Mouse (Mus musculus) myocyte (in vitro differentiated cells): ENCODE data around the gene Prox1. TPM values are rescaled to one million over a fixed set of nuclear protein-coding genes. Genes with fewer than 3 reads are reported as not detected.

Experiments used
- H3K27me3 ChIP-seq: one replicate; pipeline ENCODE4 v1.6.1; 2011; ENCODE audit not compliant: control insufficient read depth, insufficient read depth, insufficient read length
- H3K36me3 ChIP-seq: one replicate; pipeline ENCODE4 v1.6.1; 2011; ENCODE audit not compliant: control insufficient read depth, insufficient read depth
- H3K4me2 ChIP-seq: one replicate; pipeline ENCODE4 v1.6.1; 2011; ENCODE audit warnings: low read depth, control low read depth
- H3K4me3 ChIP-seq: one replicate; pipeline ENCODE4 v1.5.1; 2011; ENCODE audit warnings: mild to moderate bottlenecking, control low read depth, moderate library complexity
- H3K79me2 ChIP-seq: one replicate; pipeline ENCODE4 v1.6.1; 2011; ENCODE audit not compliant: control insufficient read depth, insufficient read depth
- H3ac ChIP-seq: one replicate; pipeline ENCODE4 v1.6.1; 2011; ENCODE audit not compliant: control insufficient read depth, insufficient read length
- CEBPB ChIP-seq: IDR thresholded peaks from 2 replicates; pipeline ENCODE4 v1.6.1; 2011; ENCODE audit warnings: mild to moderate bottlenecking, moderate library complexity; ENCODE audit not compliant: poor library complexity, insufficient read depth, severe bottlenecking
- E2F4 ChIP-seq: IDR thresholded peaks from one replicate; pipeline ENCODE4 v1.6.1; 2011; ENCODE audit warnings: mild to moderate bottlenecking, control low read depth, moderate library complexity; ENCODE audit not compliant: insufficient read depth
- MAX ChIP-seq: IDR thresholded peaks from one replicate; pipeline ENCODE4 v1.6.1; 2011; ENCODE audit warnings: low read depth, mild to moderate bottlenecking, control low read depth
- MYOD1 ChIP-seq, 3 experiments: IDR thresholded peaks; one replicate each; pipeline ENCODE4 v1.6.1; 2011; ENCODE audit warnings: control low read depth in 2 of 3, low read depth in 2 of 3, mild to moderate bottlenecking in 2 of 3, moderate library complexity in 1 of 3; ENCODE audit not compliant: insufficient read length in 2 of 3, control insufficient read depth in 1 of 3
- MYOG ChIP-seq, 3 experiments: IDR thresholded peaks; one replicate each; pipeline ENCODE4 v1.6.1; 2011; ENCODE audit warnings: control low read depth in 2 of 3, low read depth in 2 of 3, mild to moderate bottlenecking in 2 of 3; ENCODE audit not compliant: insufficient read length in 2 of 3, control insufficient read depth in 1 of 3, insufficient read depth in 1 of 3
- POLR2A ChIP-seq: IDR thresholded peaks from one replicate; pipeline ENCODE4 v1.6.1; 2011; ENCODE audit warnings: low read depth, mild to moderate bottlenecking, control low read depth, moderate library complexity; ENCODE audit not compliant: insufficient read length
- POLR2AphosphoS2 ChIP-seq: IDR thresholded peaks from one replicate; pipeline ENCODE4 v1.6.1; 2011; ENCODE audit warnings: low read depth, control low read depth; ENCODE audit not compliant: insufficient read length
- REST ChIP-seq: IDR thresholded peaks from one replicate; pipeline ENCODE4 v1.6.1; 2011; ENCODE audit warnings: mild to moderate bottlenecking, control low read depth, moderate library complexity; ENCODE audit not compliant: insufficient read depth, insufficient read length
- SRF ChIP-seq: IDR thresholded peaks from one replicate; pipeline ENCODE4 v1.6.1; 2011; ENCODE audit warnings: low read depth; ENCODE audit not compliant: control insufficient read depth, insufficient read length
- TCF12 ChIP-seq: IDR thresholded peaks from one replicate; pipeline ENCODE4 v1.6.1; 2011; ENCODE audit warnings: mild to moderate bottlenecking, control low read depth; ENCODE audit not compliant: poor library complexity, insufficient read depth, severe bottlenecking
- TCF3 ChIP-seq: IDR thresholded peaks from one replicate; pipeline ENCODE4 v1.6.1; 2011; ENCODE audit warnings: low read depth, control low read depth; ENCODE audit not compliant: insufficient read length
- USF1 ChIP-seq: IDR thresholded peaks from one replicate; pipeline ENCODE4 v1.6.1; 2011; ENCODE audit warnings: low read depth, mild to moderate bottlenecking, control low read depth, moderate library complexity
- polyA plus RNA-seq: library from polyadenylated mRNA; unstranded; fragments of >200 nt; fragmentation: generic; extraction: Trizol; gene quantifications from one replicate; pipeline ENCODE4 v1.2.1, GENCODE M21; 2012; ENCODE audit warnings: missing spikeins

The Prox1 gene
- 0.13 TPM for polyA plus RNA-seq

GRCm38 (mm10) chr1:190169911-190170818 is at the start of gene Prox1:
TSS of gene Prox1 (minus strand) at chr1:190170714.
- peaks cover 28% of the 10 kb centered on the region for H3K27me3 ChIP-seq
- peak within 1 kb of the TSS; percentile 54 for H3K4me2 ChIP-seq
- H3K79me2 ChIP-seq: no peaks in the 10 kb centered on the region
- no peak within 1 kb of the TSS for H3ac ChIP-seq
- peak within 1 kb of the TSS; percentile 5 for H3K4me3 ChIP-seq
- no peaks in the 10 kb centered on the region for H3K36me3 ChIP-seq
- TF ChIP-seq USF1: no peak

- Histone ChIP-seq H3ac (no peak overlapping the region), H3K4me2 (no peak overlapping the region), H3K4me3 (no peak overlapping the region), H3K79me2 (no peaks in the 10 kb centered on the region), H3K27me3 (no peaks in the 10 kb centered on the region), H3K36me3 (no peaks in the 10 kb centered on the region)
- TF ChIP-seq POLR2AphosphoS2 (no peak), TCF12 (no peak), SRF (no peak), REST (no peak), MYOD1 (IDR thresholded peaks at IDR 0.05; ENCODE audit: control insufficient read depth in 1 of 3, insufficient read length in 2 of 3, low read depth in 2 of 3) (no peak), MAX (no peak), E2F4 (no peak), USF1 (no peak), CEBPB (no peak), MYOG (IDR thresholded peaks at IDR 0.05; ENCODE audit: control insufficient read depth in 1 of 3, insufficient read depth in 1 of 3, insufficient read length in 2 of 3, low read depth in 2 of 3) (no peak), POLR2A (no peak), TCF3 (no peak)
Measured at GRCm38 (mm10) chr1:190216621-190217020, 46.1 kb upstream of the Prox1 start.

- Histone ChIP-seq H3K36me3 (no peaks in the 10 kb centered on the region), H3K27me3 (no peaks in the 10 kb centered on the region), H3K4me3 (no peak overlapping the region), H3ac (no peak overlapping the region), H3K4me2 (no peak overlapping the region), H3K79me2 (no peaks in the 10 kb centered on the region)
- no peak for TF ChIP-seq MYOD1 (IDR thresholded peaks at IDR 0.05; ENCODE audit: control insufficient read depth in 1 of 3, insufficient read length in 2 of 3, low read depth in 2 of 3)
- TF ChIP-seq SRF: no peak
- TF ChIP-seq E2F4: no peak
- TF ChIP-seq MAX: no peak
- TF ChIP-seq TCF3: no peak
- TF ChIP-seq POLR2A: no peak
- TF ChIP-seq REST: no peak
- no peak for TF ChIP-seq USF1
- no peak for TF ChIP-seq TCF12
- no peak for TF ChIP-seq MYOG (IDR thresholded peaks at IDR 0.05; ENCODE audit: control insufficient read depth in 1 of 3, insufficient read depth in 1 of 3, insufficient read length in 2 of 3, low read depth in 2 of 3)
- TF ChIP-seq POLR2AphosphoS2: no peak
- no peak for TF ChIP-seq CEBPB
Measured at GRCm38 (mm10) chr1:190214626-190215025, 44.1 kb upstream of the Prox1 start.

- H3K79me2 ChIP-seq: no peaks in the 10 kb centered on the region
- H3K4me3 ChIP-seq: no peak overlapping the region
- H3K27me3 ChIP-seq: no peaks in the 10 kb centered on the region
- no peaks in the 10 kb centered on the region for H3K36me3 ChIP-seq
- TF ChIP-seq MAX (no peak), MYOG (IDR thresholded peaks at IDR 0.05; ENCODE audit: control insufficient read depth in 1 of 3, insufficient read depth in 1 of 3, insufficient read length in 2 of 3, low read depth in 2 of 3) (no peak)
- H3K4me2 ChIP-seq: no peak overlapping the region
- no peak overlapping the region for H3ac ChIP-seq
Measured at GRCm38 (mm10) chr1:190213175-190213574, 42.7 kb upstream of the Prox1 start.

GRCm38 (mm10) chr1:190207246-190207645 is 36.7 kb upstream of the Prox1 start:
- Histone ChIP-seq H3K36me3 (no peaks in the 10 kb centered on the region), H3ac (no peak overlapping the region), H3K4me3 (no peak overlapping the region), H3K4me2 (no peak overlapping the region), H3K79me2 (no peaks in the 10 kb centered on the region), H3K27me3 (no peaks in the 10 kb centered on the region)
- TF ChIP-seq E2F4 (no peak), SRF (no peak), TCF12 (no peak), POLR2A (no peak), POLR2AphosphoS2 (no peak), REST (no peak), TCF3 (no peak), MAX (no peak), MYOD1 (IDR thresholded peaks at IDR 0.05; ENCODE audit: control insufficient read depth in 1 of 3, insufficient read length in 2 of 3, low read depth in 2 of 3) (no peak), MYOG (IDR thresholded peaks at IDR 0.05; ENCODE audit: control insufficient read depth in 1 of 3, insufficient read depth in 1 of 3, insufficient read length in 2 of 3, low read depth in 2 of 3) (no peak), USF1 (no peak), CEBPB (no peak)
